Mouse (Mus musculus): ENCODE measurements at regions not wholly inside any gene's neighbourhood (a gene's known extent, or its start where the extent isn't known, plus 50 kb on each side); places are given as distances from the start of the nearest gene placed in this dataset.

GRCm38 (mm10) chr17:4769284-4769683 is 224.8 kb upstream of the Arid1b start:
- TF ChIP-seq POLR2A (IDR thresholded peaks at IDR 0.05; ENCODE audit: borderline replicate concordance, insufficient read depth, low read length), result no peak
- no peak for TF ChIP-seq CTCF (IDR thresholded peaks at IDR 0.05; ENCODE audit: borderline replicate concordance, insufficient read depth, low read depth, low read length)

Data from cerebellum, adult 2 months (tissue).